Mouse (Mus musculus) hematopoietic stem cell, adult 5-6 weeks (primary cell): ENCODE results near the gene Abhd16b. TPM values are rescaled to one million over a fixed set of nuclear protein-coding genes. Genes with fewer than 3 reads are reported as not detected.

Source experiments
- ATAC-seq, 2 experiments: fragments of 125-278 bp in 1 of 2; replicated peaks in 1 of 2; 2 replicates each; pipeline ENCODE4 v1.8.0; 2016 to 2017; ENCODE audit warnings: inconsistent platforms in 2 of 2, mild to moderate bottlenecking in 2 of 2, moderate number of reproducible peaks in 2 of 2, low read depth in 1 of 2, moderate TSS enrichment in 1 of 2; ENCODE audit not compliant: low FRiP score in 2 of 2, poor library complexity in 2 of 2, severe bottlenecking in 2 of 2, insufficient read depth in 1 of 2, low TSS enrichment in 1 of 2
- total RNA-seq: library from RNA; stranded (forward); fragments of 172-1452, 232-1000 nt; gene quantifications from 2 replicates; pipeline ENCODE4 v1.2.3, GENCODE M21; 2017

The Abhd16b gene
- total RNA-seq, 1 experiment from 2014 or later: not detected

DNA sequence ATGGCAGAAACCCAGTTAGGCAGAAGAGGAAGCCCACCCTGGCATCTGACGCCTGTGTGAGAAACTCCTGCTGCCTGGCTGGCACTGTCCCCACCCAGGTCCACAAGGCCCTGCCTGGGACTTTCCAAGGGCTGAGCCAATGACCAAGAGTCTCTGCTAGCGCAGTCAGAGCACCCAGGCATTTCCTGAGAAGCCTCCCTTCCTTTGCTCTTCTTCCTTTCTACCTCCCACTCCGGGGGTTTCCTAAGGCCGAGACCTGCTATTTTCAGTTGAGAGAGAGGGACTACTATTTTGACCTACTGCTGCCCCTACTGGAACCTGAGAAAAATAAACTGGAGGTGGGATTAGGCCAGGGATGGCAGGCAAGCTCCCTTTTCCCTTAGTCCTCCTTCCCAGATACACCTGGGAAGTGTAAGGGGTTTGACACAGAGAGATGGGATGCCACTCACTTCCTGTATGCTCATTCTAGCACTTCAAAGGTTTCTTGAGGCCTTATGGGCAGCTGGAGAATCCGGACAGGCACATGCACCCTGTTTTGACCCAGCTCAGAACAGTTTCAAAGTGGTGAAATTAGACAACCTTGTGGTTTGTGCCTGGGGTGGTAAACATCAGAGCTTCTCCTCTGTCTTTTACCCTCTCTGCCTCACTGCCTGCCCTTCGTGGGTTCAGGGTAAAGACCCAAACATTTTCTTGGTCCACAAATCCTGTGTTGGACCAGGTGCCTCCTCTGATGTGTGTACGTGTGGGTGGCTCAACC, 9.3 kb upstream of the Abhd16b start:
- ATAC-seq: peak; percentile 80 to 92

DNA sequence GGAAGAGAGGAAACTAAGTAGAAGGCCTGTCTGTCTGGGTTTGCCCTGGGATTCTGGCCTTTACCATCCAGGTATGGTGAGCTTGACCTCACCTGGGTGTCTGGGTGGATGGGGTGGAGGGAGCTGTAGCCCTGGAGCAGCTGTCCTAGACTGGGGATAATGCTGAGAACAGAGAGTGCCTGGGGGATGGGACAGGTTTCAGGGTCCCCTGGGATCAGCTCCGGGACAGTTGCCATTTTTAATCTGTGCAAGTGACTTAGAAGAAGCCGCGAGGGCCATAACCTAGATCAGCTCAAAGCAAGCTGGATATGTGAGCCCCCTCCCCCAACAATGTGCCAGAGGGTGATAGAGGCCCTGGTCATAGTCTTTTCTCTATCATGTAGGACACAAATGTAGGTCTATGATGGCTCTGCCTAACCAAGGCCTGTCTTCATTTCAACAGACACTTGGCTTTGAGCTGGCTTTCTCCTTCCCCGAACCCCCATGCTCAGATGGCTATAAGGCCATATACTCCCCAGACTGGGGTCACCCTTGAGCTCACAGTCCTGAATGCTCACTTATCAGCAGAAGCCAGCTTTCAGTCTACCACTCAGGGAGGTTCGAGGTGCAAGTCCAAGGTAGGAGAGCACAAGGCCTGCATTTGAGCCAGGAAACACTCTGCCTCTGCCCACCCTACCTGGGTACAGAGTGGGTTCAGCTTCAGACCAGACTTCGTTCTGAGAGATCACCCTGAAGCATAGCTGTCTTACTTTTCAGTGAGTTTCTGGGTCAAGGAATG, 8.4 kb upstream of the Abhd16b start:
- ATAC-seq: no peak

DNA sequence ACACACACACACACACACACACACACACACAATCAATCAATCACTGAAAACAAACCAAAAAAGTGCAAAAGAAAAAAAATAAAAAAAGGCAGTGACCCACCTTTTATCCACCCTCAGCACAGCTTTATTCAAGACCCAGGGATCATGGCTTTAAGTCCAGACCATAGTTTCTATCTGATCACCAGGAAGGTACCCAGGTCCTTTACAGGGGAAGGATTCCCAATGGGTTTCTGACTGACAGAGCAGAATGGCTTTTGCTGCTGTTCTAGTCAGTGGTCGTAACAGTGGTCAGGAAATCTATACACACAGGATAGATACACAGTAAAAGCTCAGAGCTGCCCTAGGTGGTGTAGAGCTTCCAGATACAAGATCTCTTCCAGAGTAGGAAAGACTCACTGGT, 7.3 kb upstream of the Abhd16b start:
- no peak for ATAC-seq

DNA sequence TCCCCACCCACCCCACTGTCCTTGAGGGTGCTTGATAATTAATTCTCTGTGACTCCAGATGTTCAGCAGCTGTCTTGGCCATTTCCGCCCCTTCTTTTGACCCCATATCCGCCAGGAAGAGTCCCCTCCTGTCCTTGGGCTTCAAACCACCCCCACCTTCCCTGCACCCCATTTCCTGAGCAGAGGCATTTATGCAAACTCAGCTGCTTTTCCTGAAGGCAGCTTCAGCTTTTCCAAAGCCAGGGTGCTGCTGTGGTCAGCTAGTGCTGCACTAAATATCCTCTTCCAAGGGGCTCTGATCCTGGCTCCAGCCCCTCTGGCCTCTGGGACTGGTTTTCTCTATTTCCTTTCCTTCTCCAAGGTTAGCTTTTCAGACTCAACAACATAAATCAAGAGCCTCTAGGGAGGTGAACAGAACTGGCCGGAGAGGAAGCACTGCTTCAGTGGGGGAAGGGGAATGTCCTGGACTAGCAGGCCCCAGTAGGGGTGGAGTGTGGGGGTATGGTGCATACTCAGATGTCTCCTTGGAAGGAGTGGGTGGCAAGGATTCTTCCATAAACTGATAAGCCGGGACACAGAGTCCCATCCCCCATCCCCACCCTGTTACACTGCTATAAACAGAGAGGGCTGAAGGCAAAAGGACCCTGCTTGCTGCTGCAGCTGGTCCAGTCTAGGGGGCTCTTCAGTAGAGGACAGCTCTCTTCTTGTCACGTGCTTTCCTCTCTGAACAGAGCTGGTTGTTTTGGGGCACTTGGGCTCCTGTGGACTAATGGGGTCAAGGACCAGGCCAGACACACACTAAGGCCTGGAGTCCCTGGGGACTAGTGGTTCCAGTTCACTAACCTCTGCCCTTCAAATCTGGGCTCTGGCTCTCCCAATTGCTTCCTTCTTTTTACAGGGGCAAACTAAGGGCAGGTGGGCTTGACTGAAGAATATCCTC, 5.4 kb upstream of the Abhd16b start:
- no peak for ATAC-seq

DNA sequence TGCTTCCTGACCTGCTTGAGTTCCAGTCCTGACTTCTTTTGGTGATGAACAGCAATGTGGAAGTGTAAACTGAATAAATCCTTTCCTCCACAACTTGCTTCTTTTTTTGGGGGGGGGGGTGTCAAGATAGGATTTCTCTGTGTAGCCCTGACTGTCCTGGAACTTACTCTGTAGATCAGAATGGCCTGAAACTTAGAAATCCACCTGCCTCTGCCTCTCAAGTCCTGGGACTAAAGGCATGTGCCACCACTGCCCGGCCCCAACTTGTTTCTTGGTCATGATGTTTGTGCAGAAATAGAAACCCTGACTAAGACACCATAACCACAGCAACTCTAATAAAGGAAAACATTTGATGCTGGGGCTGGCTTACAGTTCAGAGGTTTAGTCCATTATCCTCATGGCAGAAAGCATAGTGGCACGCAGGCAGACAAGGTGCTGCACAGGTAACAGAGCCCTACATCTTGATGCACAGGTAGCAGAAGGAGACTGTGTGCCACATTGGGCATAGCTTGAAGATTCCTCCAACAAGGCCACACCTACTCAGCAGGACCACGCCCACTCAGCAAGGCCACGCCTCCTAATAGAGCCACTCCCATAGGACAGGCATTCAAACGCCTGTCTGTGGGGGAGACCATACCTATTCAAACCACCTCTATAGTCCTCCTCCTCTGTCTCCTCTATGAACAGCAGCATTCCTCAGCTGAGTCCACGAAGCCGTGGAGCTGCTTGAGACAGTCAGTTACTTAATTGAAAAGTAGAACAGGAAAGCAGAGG, 1.4 kb upstream of the Abhd16b start:
- peak; percentile 13 to 37; a peak in 3 of 4 replicates for ATAC-seq

DNA sequence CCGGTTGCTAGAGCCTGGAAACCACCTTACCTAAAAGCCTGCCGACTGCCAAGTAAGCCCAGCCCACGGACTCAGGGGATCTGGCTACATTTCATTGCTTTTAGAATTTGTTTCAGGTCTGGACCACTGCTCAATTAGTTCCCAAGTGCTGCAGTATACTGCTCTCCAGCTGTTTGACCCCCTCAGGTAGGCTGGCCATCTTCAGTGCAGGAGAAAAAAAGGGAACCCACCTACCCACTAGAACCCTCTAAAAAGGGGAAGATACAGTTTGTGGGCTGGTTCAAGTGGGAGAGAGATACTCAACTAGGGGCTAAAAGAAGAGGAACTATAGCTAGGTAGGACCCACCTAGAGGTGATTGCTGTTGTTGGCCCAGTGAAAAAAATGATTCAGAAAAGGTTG, 800 bp upstream of the Abhd16b start:
- peak; percentile 16 to 30; a peak in 3 of 4 replicates for ATAC-seq

DNA sequence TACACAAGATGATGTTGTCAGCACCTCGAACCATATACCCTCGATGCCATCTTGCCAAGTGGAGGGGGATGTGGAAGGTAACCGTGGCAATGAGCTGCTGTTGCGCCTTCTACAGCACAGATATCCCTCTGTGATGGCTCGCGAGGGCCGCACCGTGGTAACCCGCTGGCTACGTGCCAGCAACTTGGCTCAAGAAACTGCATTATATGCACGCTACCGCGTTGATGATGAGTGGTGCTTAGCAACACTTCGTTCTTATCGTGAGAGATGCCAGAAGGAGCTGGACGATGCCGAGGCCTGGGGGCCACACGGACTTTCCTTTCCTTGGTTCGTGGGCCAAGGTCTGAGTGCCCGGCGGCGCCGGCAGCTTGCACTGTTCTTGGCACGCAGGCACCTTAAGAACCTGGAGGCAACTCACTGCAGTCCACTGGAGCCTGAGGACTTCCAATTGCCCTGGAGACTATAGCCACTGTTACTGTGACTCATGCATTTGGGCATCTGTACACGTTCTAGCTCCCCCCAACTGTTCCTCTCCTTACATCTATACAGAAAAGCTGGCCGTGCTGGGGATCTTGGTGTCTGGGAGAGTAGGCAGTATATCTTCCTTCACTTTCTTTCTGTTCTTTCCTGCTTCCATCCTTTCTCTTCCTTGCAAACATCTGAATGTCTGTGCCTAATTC, 1.4 kb downstream of the Abhd16b start:
- no peak for ATAC-seq

DNA sequence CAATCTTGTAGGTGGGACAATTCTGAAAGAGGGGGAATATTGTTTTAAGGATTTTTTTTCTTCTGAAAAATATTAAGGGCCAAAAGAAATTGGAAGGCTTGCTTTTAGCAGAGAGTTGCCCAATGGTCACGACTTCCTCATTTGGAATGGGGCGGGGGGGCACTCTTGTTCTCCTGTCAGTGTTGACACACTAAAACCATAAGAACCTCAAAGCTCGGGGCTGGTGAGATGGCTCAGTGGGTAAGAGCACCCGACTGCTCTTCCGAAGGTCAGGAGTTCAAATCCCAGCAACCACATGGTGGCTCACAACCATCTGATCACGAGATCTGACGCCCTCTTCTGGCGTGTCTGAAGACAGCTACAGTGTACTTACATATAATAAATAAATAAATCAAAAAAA, 2.8 kb downstream of the Abhd16b start:
- ATAC-seq: peak; percentile 24 to 33; a peak in 1 of 4 replicates

DNA sequence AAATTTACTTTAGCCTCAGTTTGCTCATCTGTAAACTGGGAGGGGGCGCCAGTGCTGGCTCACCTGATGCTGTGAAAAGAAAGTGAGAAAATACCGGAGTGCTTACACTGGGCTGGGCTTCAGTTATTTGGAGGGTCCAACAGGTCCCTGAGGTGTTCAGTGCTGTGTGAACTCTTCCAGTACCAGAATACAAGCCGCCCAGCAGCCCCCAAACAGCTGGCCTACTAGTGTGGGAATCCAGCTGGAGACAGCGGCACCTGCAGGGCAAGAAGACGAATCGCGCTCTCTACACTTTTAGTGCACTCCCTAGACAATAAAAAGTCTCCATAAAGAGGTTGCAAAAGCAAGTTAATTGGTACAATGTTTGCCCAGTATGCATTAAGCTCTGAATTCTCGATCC, 3.3 kb downstream of the Abhd16b start:
- ATAC-seq: peak; percentile 37 to 46; a peak in 3 of 4 replicates

DNA sequence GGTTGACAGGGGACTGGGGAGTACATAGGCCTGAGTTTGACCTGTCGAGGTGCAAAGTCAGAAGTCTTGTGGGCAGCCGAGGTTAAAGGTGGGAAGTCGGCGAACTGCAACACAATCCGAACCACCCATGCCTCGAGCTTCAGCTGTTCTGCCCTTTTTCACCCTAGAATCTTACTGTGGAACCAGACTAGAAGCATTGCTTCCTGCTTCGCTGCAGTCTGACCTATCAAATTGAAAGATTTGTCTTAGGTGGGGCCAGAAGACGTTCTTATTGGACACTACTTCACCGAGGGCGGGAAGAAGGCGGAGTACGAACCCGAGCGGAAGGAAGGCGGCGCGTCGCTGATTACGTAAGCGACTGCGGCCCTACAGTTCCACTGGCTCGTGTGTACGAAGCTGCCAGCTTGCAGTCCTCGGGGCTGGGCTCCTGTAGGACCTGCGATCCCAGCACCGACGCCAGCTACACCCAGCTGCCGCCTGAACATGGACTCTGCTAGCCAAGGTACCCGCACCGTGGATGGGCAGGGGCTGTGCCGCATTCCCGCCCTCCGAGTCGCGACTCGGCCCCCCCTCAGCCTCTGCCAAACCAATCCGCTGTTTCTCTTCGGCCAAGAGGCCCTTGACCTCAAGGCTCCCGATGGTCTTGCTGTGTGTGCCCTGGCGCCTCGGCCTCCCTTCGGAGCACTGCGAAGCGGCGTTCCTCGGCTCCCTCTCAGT, 4.0 kb downstream of the Abhd16b start, which contains the start of gene Tpd52l2:
TSS of gene Tpd52l2 (plus strand) at position 312 of the 717 bp plus-strand sequence.
- peak; percentile 84 to 86 for ATAC-seq

DNA sequence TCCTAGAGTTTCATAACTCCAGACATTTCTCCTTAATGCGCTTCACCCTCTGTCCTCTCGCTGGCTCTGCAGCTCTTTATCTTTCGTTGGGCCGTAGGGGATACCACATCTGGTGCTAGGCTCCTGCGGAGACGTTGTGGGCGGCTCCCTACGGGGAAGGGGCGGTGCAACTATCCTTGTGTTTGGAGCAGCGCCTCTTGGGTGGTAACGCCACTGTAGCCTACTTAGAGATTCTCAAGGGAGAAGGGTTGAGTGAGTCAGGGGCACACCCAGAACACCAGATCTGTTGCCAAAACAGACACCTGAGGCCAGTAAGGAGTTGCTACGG, 4.5 kb downstream of the Abhd16b start:
- peak; percentile 30 to 64; a peak in 3 of 4 replicates for ATAC-seq

DNA sequence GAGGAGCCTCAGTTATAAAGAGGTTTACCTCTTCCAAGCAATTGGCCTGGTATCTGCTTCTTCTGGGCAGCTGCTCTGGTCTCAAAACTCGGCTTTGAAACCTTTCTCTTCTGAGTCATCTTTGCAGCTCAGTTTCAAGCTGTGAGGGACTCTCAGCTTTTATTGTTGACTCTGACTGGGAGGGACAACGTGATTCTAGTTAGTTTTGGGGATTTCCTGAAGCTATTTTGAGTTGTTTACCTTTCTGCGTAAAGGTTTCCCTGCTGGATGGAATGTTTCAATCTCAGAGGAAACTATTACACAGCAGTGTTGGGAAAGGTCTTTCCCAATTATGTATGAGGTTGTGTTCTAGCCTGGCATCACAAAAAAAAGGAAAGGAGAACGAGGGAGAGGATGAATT, 5.6 kb downstream of the Abhd16b start:
- ATAC-seq: no peak

DNA sequence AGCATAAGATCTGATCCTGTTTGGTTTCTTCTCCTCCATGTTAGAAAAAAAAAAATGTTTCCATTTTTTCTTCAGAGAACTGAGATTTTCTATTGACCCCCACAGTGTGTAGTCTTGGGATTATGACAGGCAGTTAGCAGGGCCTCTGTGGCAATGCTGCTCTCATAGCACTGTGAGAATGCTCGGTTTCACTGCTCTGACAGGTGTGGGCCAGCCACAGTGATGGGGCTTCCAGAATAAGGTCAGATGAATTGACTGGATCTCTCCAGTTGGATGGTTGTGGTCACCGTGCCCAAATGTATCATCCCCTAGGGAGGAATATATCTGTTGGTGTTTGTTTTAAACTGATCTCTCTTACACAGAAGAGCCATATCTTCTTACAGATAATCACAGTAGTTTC, 16.2 kb downstream of the Abhd16b start:
- ATAC-seq: no peak

DNA sequence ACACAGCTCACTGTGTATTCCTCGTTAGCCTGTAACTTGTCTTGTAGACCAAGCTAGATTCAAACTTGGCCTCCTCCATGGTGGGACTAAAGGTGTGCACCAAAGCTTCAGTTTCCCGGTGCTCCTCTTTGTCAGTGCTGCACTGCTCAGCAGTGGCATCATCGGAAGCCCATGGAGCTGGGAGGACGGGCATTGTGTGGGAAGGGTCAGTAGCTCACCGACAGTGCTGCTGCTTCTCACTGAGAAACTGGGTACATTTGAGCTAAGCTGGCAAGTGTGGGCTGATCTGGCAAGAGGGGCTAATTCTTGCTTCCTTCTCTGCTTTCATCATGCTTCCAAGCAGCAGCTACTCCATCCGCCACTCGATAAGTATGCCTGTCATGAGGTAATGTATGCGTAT, 18.2 kb downstream of the Abhd16b start:
- ATAC-seq: no peak

DNA sequence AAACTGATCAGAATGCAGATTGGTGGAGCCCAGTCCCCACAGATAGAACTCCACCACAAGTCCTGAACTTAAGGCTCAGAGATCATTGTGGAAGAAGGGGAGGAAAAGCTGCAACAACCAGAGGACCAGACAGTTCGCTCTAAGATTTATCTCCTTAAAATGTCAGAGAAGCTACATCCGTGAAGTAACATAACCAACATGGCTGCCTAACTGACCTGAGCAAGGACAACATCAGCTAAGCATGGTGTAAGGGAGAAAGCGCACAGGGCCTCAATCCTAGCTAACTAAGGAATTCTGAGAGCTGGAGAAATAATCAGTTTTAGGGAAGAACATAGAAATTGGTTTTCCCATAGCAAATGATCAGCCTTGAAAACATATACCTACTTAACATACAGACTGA, 26.2 kb downstream of the Abhd16b start:
- no peak for ATAC-seq
